Mouse (Mus musculus): ENCODE measurements around the gene Spon1.

The Spon1 gene

GRCm38 (mm10) chr7:114090892-114091545 lies 325.2 kb downstream of the Spon1 start:
- no peak for DNase-seq (ENCODE audit: low spot score)

Measured in spleen, adult 12 weeks (tissue).